Mouse (Mus musculus): ENCODE measurements around the gene Rtn4ip1.

DNA sequence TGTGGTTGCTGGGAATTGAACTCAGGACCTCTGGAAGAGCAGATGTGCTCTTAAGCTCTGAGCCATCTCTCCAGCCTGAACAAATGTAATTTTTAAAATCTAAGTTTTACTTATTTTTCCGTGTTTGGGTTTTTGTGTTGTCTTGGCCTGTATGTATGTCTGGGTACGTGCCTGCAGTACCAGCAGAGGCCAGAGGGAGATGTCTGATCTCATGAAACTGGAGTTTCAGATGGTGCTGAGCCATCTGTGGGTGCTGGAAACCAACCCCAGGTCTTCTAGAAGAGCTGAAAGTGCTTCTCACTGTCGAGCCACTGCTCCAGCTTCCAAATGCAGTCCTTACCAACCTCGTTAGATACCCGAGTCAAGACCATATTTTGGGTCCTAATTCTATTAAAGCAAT, 89.7 kb downstream of the Rtn4ip1 start:
- no peak for TF ChIP-seq CTCF (IDR thresholded peaks at IDR 0.05; ENCODE audit: low read depth, low read length)
- TF ChIP-seq POLR2A (IDR thresholded peaks at IDR 0.05; ENCODE audit: insufficient read depth, low read length): no peak
- no peak for TF ChIP-seq EP300 (IDR thresholded peaks at IDR 0.05; ENCODE audit: insufficient read depth, low read depth, low read length)
